Mouse (Mus musculus) brain, embryonic 18.5 days (tissue): ENCODE measurements at regions not wholly inside any gene's neighbourhood (a gene's known extent, or its start where the extent isn't known, plus 50 kb on each side); places are given as distances from the start of the nearest gene placed in this dataset.

Experiments
- DNase-seq: peaks from one replicate; pipeline ENCODE4 v3.0.0-alpha.2; 2012; ENCODE audit warnings: low read depth, low spot score

- DNase-seq: no peak
Observed at GRCm38 (mm10) chr5:111944273-111944971, 210.7 kb downstream of the Gm26897 start.

GRCm38 (mm10) chr5:111944972-111945285 is 211.2 kb downstream of the Gm26897 start:
- no peak for DNase-seq

GRCm38 (mm10) chr5:111946281-111946680 is 212.6 kb downstream of the Gm26897 start:
- no peak for DNase-seq

- no peak for DNase-seq
Observed at GRCm38 (mm10) chr5:111957698-111958097, 224.0 kb downstream of the Gm26897 start.

- DNase-seq: no peak
Observed at GRCm38 (mm10) chr5:111958226-111958625, 224.5 kb downstream of the Gm26897 start.

- no peak for DNase-seq
Observed at GRCm38 (mm10) chr5:111965311-111965710, 231.6 kb downstream of the Gm26897 start.

- DNase-seq: no peak
Observed at GRCm38 (mm10) chr5:111968121-111968520, 234.4 kb downstream of the Gm26897 start.

- DNase-seq: no peak
Observed at GRCm38 (mm10) chr5:111968701-111969100, 235.0 kb downstream of the Gm26897 start.

GRCm38 (mm10) chr5:111971193-111971592 is 237.5 kb downstream of the Gm26897 start:
- DNase-seq: no peak

GRCm38 (mm10) chr5:111971952-111972351 is 238.2 kb downstream of the Gm26897 start:
- no peak for DNase-seq

GRCm38 (mm10) chr5:111975686-111976085 is 242.0 kb downstream of the Gm26897 start:
- DNase-seq: no peak

- DNase-seq: no peak
Observed at GRCm38 (mm10) chr5:111979601-111980000, 245.9 kb downstream of the Gm26897 start.

- DNase-seq: no peak
Observed at GRCm38 (mm10) chr5:111982106-111982505, 248.4 kb downstream of the Gm26897 start.

GRCm38 (mm10) chr5:111985997-111986396 is 252.3 kb downstream of the Gm26897 start:
- no peak for DNase-seq

GRCm38 (mm10) chr5:111987036-111987435 is 253.3 kb downstream of the Gm26897 start:
- DNase-seq: no peak

GRCm38 (mm10) chr5:111991805-111992204 is 258.1 kb downstream of the Gm26897 start:
- DNase-seq: no peak

- no peak for DNase-seq
Observed at GRCm38 (mm10) chr5:111993221-111993620, 259.1 kb downstream of the Cryba4 start.

- no peak for DNase-seq
Observed at GRCm38 (mm10) chr5:111993930-111994329, 258.4 kb downstream of the Cryba4 start.

GRCm38 (mm10) chr5:111996806-111997205 is 255.5 kb downstream of the Cryba4 start:
- no peak for DNase-seq

GRCm38 (mm10) chr5:112001742-112002701 is 250.3 kb downstream of the Cryba4 start:
- DNase-seq: no peak

- no peak for DNase-seq
Observed at GRCm38 (mm10) chr5:112002856-112003660, 249.3 kb downstream of the Cryba4 start.

GRCm38 (mm10) chr5:112004041-112004440 is 248.3 kb downstream of the Cryba4 start:
- no peak for DNase-seq
